Mouse (Mus musculus) kidney, postnatal 0 days (tissue): ENCODE measurements around the gene Cycs. TPM values are rescaled to one million over a fixed set of nuclear protein-coding genes. Genes with fewer than 3 reads are reported as not detected.

ENCODE experiments used
- ATAC-seq: fragments of 200-750 bp; cut with Nextera tagmentation; replicated peaks from 2 replicates; pipeline ENCODE4 v1.8.0; 2017; ENCODE audit warnings: low read depth, moderate number of reproducible peaks, moderate TSS enrichment, moderate library complexity; ENCODE audit not compliant: low FRiP score
- DNase-seq: peaks from one replicate; pipeline ENCODE4 v3.0.0-alpha.2; 2016; ENCODE audit warnings: low spot score
- H3K27ac ChIP-seq: fragments of 300-500 bp; sonication (generic); 2 replicates; pipeline ENCODE4 v1.5.1; 2014; ENCODE audit warnings: mild to moderate bottlenecking
- H3K27me3 ChIP-seq: fragments of 300-500 bp; sonication (generic); 2 replicates; pipeline ENCODE4 v1.6.1; 2014; ENCODE audit warnings: low read length, mixed read lengths; ENCODE audit not compliant: insufficient read depth
- H3K36me3 ChIP-seq: fragments of 300-500 bp; sonication (generic); 2 replicates; pipeline ENCODE4 v1.6.1; 2014; ENCODE audit warnings: low read length, mixed read lengths; ENCODE audit not compliant: insufficient read depth
- H3K4me1 ChIP-seq: fragments of 300-500 bp; sonication (generic); replicated peaks from 2 replicates; pipeline ENCODE4 v1.6.1; 2014; ENCODE audit warnings: antibody characterized with exemption, low read length, mixed read lengths; ENCODE audit not compliant: insufficient read depth
- H3K4me2 ChIP-seq: fragments of 300-500 bp; sonication (generic); 2 replicates; pipeline ENCODE4 v1.6.1; 2014; ENCODE audit warnings: mild to moderate bottlenecking, low read length, moderate library complexity, mixed read lengths
- H3K4me3 ChIP-seq: fragments of 300-500 bp; sonication (generic); replicated peaks from 2 replicates; pipeline ENCODE4 v1.5.1; 2014; ENCODE audit warnings: low read depth, low read length
- H3K9ac ChIP-seq: fragments of 300-500 bp; sonication (generic); 2 replicates; pipeline ENCODE4 v1.6.1; 2014; ENCODE audit warnings: low read depth, low read length
- H3K9me3 ChIP-seq: fragments of 300-500 bp; sonication (generic); replicated peaks from 2 replicates; pipeline ENCODE4 v1.6.1; 2016; ENCODE audit warnings: low read length, inconsistent platforms, mixed read lengths
- CTCF ChIP-seq: IDR thresholded peaks from 2 replicates; pipeline ENCODE4 v1.5.1; 2016; ENCODE audit warnings: antibody characterized with exemption, low read depth, mild to moderate bottlenecking, moderate library complexity
- WGBS: fragments of 180-500 bp; shearing (Covaris S2); extraction: QIAGEN DNeasy Blood & Tissue Kit; methylation state at CpG from one replicate; pipeline ENCODE4 v1.1.7; 2014; 5-methylcytosine and 5-hydroxymethylcytosine counted together
- polyA plus RNA-seq: library from polyadenylated mRNA; unstranded; fragments of >200 nt; fragmentation: Nextera tagmentation; extraction: Ambion mirVana; gene quantifications from 2 replicates; pipeline ENCODE4 v1.2.1, GENCODE M21; 2015

Gene Cycs
- polyA plus RNA-seq, 1 experiment from 2014 or later = 134 TPM

DNA sequence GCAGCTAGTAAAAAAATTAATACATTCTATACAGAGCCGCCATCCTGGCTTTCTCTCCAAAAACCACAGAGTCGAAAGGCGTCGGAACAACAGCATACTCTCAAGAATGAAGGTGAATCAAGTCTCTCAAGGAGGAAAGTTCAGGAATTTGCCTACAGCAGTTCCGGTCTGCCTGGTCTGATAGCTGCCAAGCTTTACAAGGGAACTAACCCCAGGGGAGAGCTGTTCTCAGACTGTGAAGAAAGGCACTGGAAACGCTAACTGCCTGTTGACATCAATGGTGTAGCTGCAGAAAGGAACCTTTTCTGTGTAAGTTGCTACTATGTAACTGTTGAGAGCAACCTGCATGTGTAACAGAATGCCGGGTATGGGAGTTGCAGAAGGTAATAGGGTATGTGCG, 34.4 kb downstream of the Cycs start:
- Histone ChIP-seq H3K4me2 (no peak overlapping the region), H3K9ac (no peak overlapping the region), H3K9me3 (no peaks in the 10 kb centered on the region; the same call in 1 of the 2 replicates), H3K36me3 (no peaks in the 10 kb centered on the region), H3K4me3 (no peak overlapping the region), H3K27ac (no peak overlapping the region), H3K27me3 (no peaks in the 10 kb centered on the region), H3K4me1 (0 out of 2 replicates have a peak, but pooled peaks cover 5% of the 10 kb centered on the region)
- DNase-seq (peak; percentile 32), ATAC-seq (no peak)
- 61% methylated on average over 8 of the region's 8 CpGs for whole genome bisulfite sequencing
- no peak for TF ChIP-seq CTCF

DNA sequence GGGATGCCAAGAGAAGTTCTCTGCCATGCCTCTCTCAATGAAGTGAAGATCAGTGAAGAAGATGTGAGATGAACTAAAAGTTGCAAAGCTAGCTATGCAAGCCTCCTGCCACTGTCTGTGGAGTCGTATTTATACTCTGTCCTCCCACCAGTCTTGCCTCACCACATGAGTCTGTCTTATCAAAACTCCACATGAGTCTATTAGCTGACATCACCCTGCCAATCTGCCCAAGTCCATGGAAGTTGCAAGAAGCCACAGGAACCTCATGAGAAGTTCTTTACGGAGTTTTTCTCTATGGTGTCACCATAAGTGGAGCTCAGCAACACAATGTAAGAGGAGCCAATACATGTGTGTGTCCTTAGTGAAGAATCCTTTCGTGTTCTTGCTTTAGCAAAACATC, 35.3 kb downstream of the Cycs start:
- ATAC-seq (no peak), DNase-seq (no peak)
- no peaks in the 10 kb centered on the region for H3K36me3 ChIP-seq
- no peaks in the 10 kb centered on the region; the same call in 1 of the 2 replicates for H3K9me3 ChIP-seq
- no peak overlapping the region for H3K4me2 ChIP-seq
- H3K27ac ChIP-seq = no peak overlapping the region
- 85% methylated on average over 3 of the region's 3 CpGs for WGBS
- H3K27me3 ChIP-seq = no peaks in the 10 kb centered on the region
- H3K4me3 ChIP-seq = no peak overlapping the region
- no peak overlapping the region for H3K9ac ChIP-seq
- H3K4me1 ChIP-seq = 0 out of 2 replicates have a peak, but pooled peaks cover 5% of the 10 kb centered on the region
- TF ChIP-seq CTCF = no peak

DNA sequence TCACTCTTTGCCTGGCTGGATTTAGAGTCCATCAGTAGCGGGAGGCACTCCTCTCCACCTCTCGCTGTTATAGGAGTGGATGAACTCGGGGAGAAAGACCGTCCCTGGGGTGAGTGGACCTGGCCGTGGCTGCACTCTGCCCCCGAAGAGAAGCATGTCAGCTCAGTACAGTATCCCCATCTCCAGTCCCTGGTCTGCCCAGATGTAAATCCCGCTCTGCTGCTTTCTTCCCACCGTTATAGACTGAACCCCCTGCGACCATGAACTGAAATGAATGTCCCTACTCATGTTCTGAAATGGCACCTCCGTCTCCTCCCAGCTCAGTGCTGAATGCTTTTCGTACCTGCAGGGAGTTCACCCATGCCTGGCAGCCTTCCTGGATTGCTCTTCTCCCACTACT, 37.1 kb downstream of the Cycs start:
- ATAC-seq (no peak), DNase-seq (no peak)
- no peak for TF ChIP-seq CTCF
- Histone ChIP-seq H3K9ac (no peak overlapping the region), H3K27me3 (no peaks in the 10 kb centered on the region), H3K4me2 (no peak overlapping the region), H3K36me3 (no peaks in the 10 kb centered on the region), H3K27ac (0 out of 2 replicates have a peak overlapping the region, but pooled peaks have one; percentile 16), H3K4me3 (no peak overlapping the region), H3K9me3 (no peaks in the 10 kb centered on the region; the same call in 1 of the 2 replicates), H3K4me1 (0 out of 2 replicates have a peak, but pooled peaks cover 5% of the 10 kb centered on the region)
- WGBS = 72% methylated on average over 11 of the region's 11 CpGs

DNA sequence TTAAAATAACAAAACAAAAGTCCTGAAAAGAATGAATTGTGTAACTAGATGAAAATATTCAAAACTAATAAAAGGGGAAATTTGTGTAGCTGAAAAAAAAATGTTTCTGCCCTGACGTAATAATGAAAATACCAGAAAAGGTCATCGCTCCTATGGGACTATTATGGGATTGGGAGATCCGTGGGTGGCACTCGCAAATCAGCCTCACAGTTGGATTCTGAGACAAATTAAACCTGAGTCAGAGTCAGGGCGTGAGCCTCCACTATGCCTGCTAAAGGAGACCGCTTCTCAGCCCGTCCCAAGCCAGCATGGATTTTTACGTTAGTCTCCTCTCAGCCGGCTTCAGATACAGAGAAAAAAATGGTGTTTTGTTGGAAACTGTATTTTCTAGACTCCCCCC, 38.9 kb downstream of the Cycs start:
- no peak for DNase-seq
- Histone ChIP-seq H3K4me3 (no peak overlapping the region), H3K27ac (no peak overlapping the region), H3K4me1 (0 out of 2 replicates have a peak, but pooled peaks cover 5% of the 10 kb centered on the region), H3K9ac (no peak overlapping the region), H3K4me2 (no peak overlapping the region), H3K36me3 (no peaks in the 10 kb centered on the region), H3K27me3 (no peaks in the 10 kb centered on the region), H3K9me3 (no peaks in the 10 kb centered on the region; the same call in 1 of the 2 replicates)
- no peak for TF ChIP-seq CTCF
- WGBS = 74% methylated on average over 9 of the region's 9 CpGs
- no peak for ATAC-seq

DNA sequence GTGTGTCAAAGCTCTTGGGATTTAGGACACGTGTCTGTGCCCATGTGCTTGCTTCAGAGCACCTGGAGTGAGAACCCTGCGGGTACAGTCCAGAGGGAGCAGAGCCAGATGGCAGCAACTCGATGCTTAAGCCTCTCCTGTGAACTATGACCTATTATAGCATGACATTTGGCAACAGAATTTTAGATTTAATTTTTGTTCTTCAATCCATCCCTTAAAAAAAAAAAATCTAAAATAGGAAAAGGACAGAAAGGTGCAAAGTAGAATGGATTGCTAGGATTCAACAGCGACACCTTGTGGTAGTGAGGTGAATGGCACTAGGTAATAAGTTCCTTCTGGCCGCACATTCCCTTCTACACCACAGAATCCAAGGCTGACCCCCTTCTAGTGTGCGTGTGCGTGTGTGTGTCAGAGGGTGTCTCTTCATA, 39.7 kb downstream of the Cycs start:
- H3K27me3 ChIP-seq = no peaks in the 10 kb centered on the region
- no peak overlapping the region for H3K27ac ChIP-seq
- H3K4me2 ChIP-seq = no peak overlapping the region
- no peaks in the 10 kb centered on the region; the same call in 1 of the 2 replicates for H3K9me3 ChIP-seq
- peak; percentile 89 for DNase-seq
- no peak overlapping the region for H3K9ac ChIP-seq
- peak; percentile 97 for TF ChIP-seq CTCF
- 27% methylated on average over 7 of the region's 7 CpGs for WGBS
- ATAC-seq = no peak
- no peak overlapping the region for H3K4me3 ChIP-seq
- H3K36me3 ChIP-seq = no peaks in the 10 kb centered on the region
- 0 out of 2 replicates have a peak, but pooled peaks cover 5% of the 10 kb centered on the region for H3K4me1 ChIP-seq

DNA sequence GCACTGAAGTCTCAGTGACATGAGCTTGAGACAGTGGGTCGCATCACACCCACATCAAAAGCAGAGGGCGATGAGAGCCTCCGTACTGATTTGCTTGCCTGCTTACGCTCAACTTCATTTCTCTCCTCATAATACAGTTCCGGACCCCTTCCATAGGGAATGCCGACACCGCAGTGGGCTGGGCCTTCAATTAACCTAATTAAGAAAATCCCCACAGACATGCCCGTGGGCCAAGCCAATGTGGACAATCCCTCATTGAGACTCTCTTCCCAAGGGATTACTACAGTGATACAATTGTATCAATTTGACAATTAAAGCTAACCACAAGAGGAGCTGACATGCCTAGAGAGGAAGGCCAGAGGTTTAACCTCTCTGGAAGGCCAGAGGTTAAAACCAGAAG, 40.5 kb downstream of the Cycs start:
- Histone ChIP-seq H3K4me1 (0 out of 2 replicates have a peak, but pooled peaks cover 5% of the 10 kb centered on the region), H3K4me3 (no peak overlapping the region), H3K27me3 (no peaks in the 10 kb centered on the region), H3K9me3 (no peaks in the 10 kb centered on the region), H3K27ac (no peak overlapping the region), H3K36me3 (no peaks in the 10 kb centered on the region), H3K9ac (no peak overlapping the region), H3K4me2 (no peak overlapping the region)
- TF ChIP-seq CTCF = no peak
- no peak for ATAC-seq
- WGBS = 82% methylated on average over 8 of the region's 8 CpGs
- no peak for DNase-seq
